Mouse (Mus musculus) neural tube, embryonic 15.5 days (tissue): Measurements from ENCODE around the gene Pla2g2f. TPM values are rescaled to one million over a fixed set of nuclear protein-coding genes. Genes with fewer than 3 reads are reported as not detected.

Experiments
- ATAC-seq: fragments of 200-750 bp; cut with Nextera tagmentation; 2 replicates; pipeline ENCODE4 v1.8.0; 2017; ENCODE audit warnings: mild to moderate bottlenecking, moderate TSS enrichment, moderate library complexity; ENCODE audit not compliant: low FRiP score
- H3K27ac ChIP-seq: fragments of 300-500 bp; sonication (generic); replicated peaks from 2 replicates; pipeline ENCODE4 v1.5.1; 2015; ENCODE audit warnings: mild to moderate bottlenecking, inconsistent platforms
- H3K27me3 ChIP-seq: fragments of 300-500 bp; sonication (generic); replicated peaks from 2 replicates; pipeline ENCODE4 v1.6.1; 2015; ENCODE audit warnings: inconsistent platforms
- H3K36me3 ChIP-seq: fragments of 300-500 bp; sonication (generic); 2 replicates; pipeline ENCODE4 v1.6.1; 2015; ENCODE audit warnings: inconsistent platforms
- H3K4me1 ChIP-seq: fragments of 300-500 bp; sonication (generic); 2 replicates; pipeline ENCODE4 v1.6.1; 2015; ENCODE audit warnings: inconsistent platforms
- H3K4me2 ChIP-seq: fragments of 300-500 bp; sonication (generic); 2 replicates; pipeline ENCODE4 v1.6.1; 2015; ENCODE audit warnings: inconsistent platforms, mild to moderate bottlenecking, moderate library complexity
- H3K4me3 ChIP-seq: fragments of 300-500 bp; sonication (generic); replicated peaks from 2 replicates; pipeline ENCODE4 v1.5.1; 2015; ENCODE audit warnings: mild to moderate bottlenecking, inconsistent platforms
- H3K9ac ChIP-seq: fragments of 300-500 bp; sonication (generic); replicated peaks from 2 replicates; pipeline ENCODE4 v1.6.1; 2015; ENCODE audit warnings: mild to moderate bottlenecking, inconsistent platforms
- H3K9me3 ChIP-seq: fragments of 300-500 bp; sonication (generic); replicated peaks from 2 replicates; pipeline ENCODE4 v1.6.1; 2016; ENCODE audit warnings: inconsistent platforms
- WGBS: fragments of 180-500 bp; shearing (Covaris S2); methylation state at CpG from one replicate; pipeline ENCODE4 v1.1.7; 2015; ENCODE audit warnings: mixed read lengths; 5-methylcytosine and 5-hydroxymethylcytosine counted together
- polyA plus RNA-seq: library from polyadenylated mRNA; unstranded; fragments of >200 nt; fragmentation: Nextera tagmentation; extraction: Ambion mirVana; gene quantifications from 2 replicates; pipeline ENCODE4 v1.2.1, GENCODE M21; 2015

Gene Pla2g2f
- polyA plus RNA-seq, 1 experiment from 2014 or later, result not detected

GRCm38 (mm10) chr4:138729018-138729703 is 28.3 kb downstream of the Pla2g2f start:
- H3K4me1 ChIP-seq, result peaks cover 16% of the 10 kb centered on the region
- no peak for ATAC-seq
- H3K27me3 ChIP-seq, result no peaks in the 10 kb centered on the region
- no peaks in the 10 kb centered on the region for H3K9me3 ChIP-seq
- H3K4me3 ChIP-seq, result no peak overlapping the region
- H3K36me3 ChIP-seq, result no peaks in the 10 kb centered on the region
- 30% methylated on average over 9 of the region's 9 CpGs for WGBS
- H3K9ac ChIP-seq, result no peak overlapping the region
- no peak overlapping the region for H3K4me2 ChIP-seq
- H3K27ac ChIP-seq, result no peak overlapping the region

- no peak overlapping the region for H3K4me3 ChIP-seq
- H3K27ac ChIP-seq, result no peak overlapping the region
- 83% methylated on average over 5 of the region's 5 CpGs for WGBS
- H3K9ac ChIP-seq, result no peak overlapping the region
- peaks cover 20% of the 10 kb centered on the region for H3K4me1 ChIP-seq
- H3K4me2 ChIP-seq, result no peak overlapping the region
- no peak for ATAC-seq
- H3K9me3 ChIP-seq, result no peaks in the 10 kb centered on the region
- no peaks in the 10 kb centered on the region for H3K36me3 ChIP-seq
- H3K27me3 ChIP-seq, result no peaks in the 10 kb centered on the region
These were observed 31.7 kb downstream of the Pla2g2f start for GRCm38 (mm10) chr4:138725751-138726150.

- Histone ChIP-seq H3K9ac (peak overlapping the region; percentile 40), H3K4me1 (peaks cover 20% of the 10 kb centered on the region), H3K27me3 (no peaks in the 10 kb centered on the region), H3K36me3 (no peaks in the 10 kb centered on the region), H3K4me2 (peak overlapping the region; percentile 63), H3K9me3 (no peaks in the 10 kb centered on the region), H3K4me3 (peak overlapping the region; percentile 32), H3K27ac (0 out of 2 replicates have a peak overlapping the region, but pooled peaks have one; percentile 20)
- 4% methylated on average over 13 of the region's 13 CpGs for WGBS
- ATAC-seq, result peak; percentile 79
These were observed 32.3 kb downstream of the Pla2g2f start for GRCm38 (mm10) chr4:138725127-138725461.

GRCm38 (mm10) chr4:138724354-138725126 is 32.9 kb downstream of the Pla2g2f start, which contains the start of gene Pla2g2c:
Gene Pla2g2c (plus strand): TSS chr4:138724792.
- Histone ChIP-seq H3K9me3 (no peaks in the 10 kb centered on the region), H3K4me3 (peak within 1 kb of the TSS; percentile 32), H3K27me3 (no peaks in the 10 kb centered on the region), H3K4me1 (peaks cover 20% of the 10 kb centered on the region), H3K36me3 (no peaks in the 10 kb centered on the region), H3K9ac (peak within 1 kb of the TSS; percentile 40), H3K4me2 (peak within 1 kb of the TSS; percentile 63), H3K27ac (0 out of 2 replicates have a peak within 1 kb of the TSS, but pooled peaks have one; percentile 20)
- 61% methylated on average over 18 of the region's 18 CpGs for WGBS
- 0 out of 2 replicates have a peak, but pooled peaks have one; percentile 18 for ATAC-seq

GRCm38 (mm10) chr4:138723493-138724281 is 33.7 kb downstream of the Pla2g2f start:
- WGBS, result 61% methylated on average over 15 of the region's 15 CpGs
- H3K9me3 ChIP-seq, result no peaks in the 10 kb centered on the region
- no peak overlapping the region for H3K9ac ChIP-seq
- H3K27ac ChIP-seq, result no peak overlapping the region
- no peak overlapping the region for H3K4me3 ChIP-seq
- peak overlapping the region; percentile 63; the same call in 1 of the 2 replicates for H3K4me2 ChIP-seq
- ATAC-seq, result no peak
- no peaks in the 10 kb centered on the region for H3K36me3 ChIP-seq
- H3K27me3 ChIP-seq, result no peaks in the 10 kb centered on the region
- peaks cover 20% of the 10 kb centered on the region for H3K4me1 ChIP-seq

GRCm38 (mm10) chr4:138719264-138719596 is 38.2 kb downstream of the Pla2g2f start:
- no peak for ATAC-seq
- H3K4me2 ChIP-seq, result no peak overlapping the region
- H3K36me3 ChIP-seq, result no peaks in the 10 kb centered on the region
- H3K27me3 ChIP-seq, result no peaks in the 10 kb centered on the region
- WGBS, result 77% methylated on average over 5 of the region's 5 CpGs
- no peak overlapping the region for H3K9ac ChIP-seq
- no peaks in the 10 kb centered on the region for H3K9me3 ChIP-seq
- H3K27ac ChIP-seq, result no peak overlapping the region
- H3K4me3 ChIP-seq, result no peak overlapping the region
- H3K4me1 ChIP-seq, result peaks cover 5% of the 10 kb centered on the region

- WGBS, result 82% methylated on average over 5 of the region's 5 CpGs
- no peak overlapping the region for H3K4me3 ChIP-seq
- H3K4me1 ChIP-seq, result no peaks in the 10 kb centered on the region
- H3K4me2 ChIP-seq, result no peak overlapping the region
- H3K9ac ChIP-seq, result no peak overlapping the region
- no peak for ATAC-seq
- no peak overlapping the region for H3K27ac ChIP-seq
- H3K9me3 ChIP-seq, result no peaks in the 10 kb centered on the region
- H3K27me3 ChIP-seq, result no peaks in the 10 kb centered on the region
- no peaks in the 10 kb centered on the region for H3K36me3 ChIP-seq
These were observed 38.7 kb downstream of the Pla2g2f start for GRCm38 (mm10) chr4:138718586-138719263.

- WGBS, result 92% methylated on average over 9 of the region's 9 CpGs
These were observed 40.7 kb downstream of the Pla2g2f start for GRCm38 (mm10) chr4:138716697-138717096.

GRCm38 (mm10) chr4:138714186-138714585 is 43.2 kb downstream of the Pla2g2f start:
- Histone ChIP-seq H3K4me1 (peaks cover 14% of the 10 kb centered on the region; the same call in 1 of the 2 replicates), H3K36me3 (no peaks in the 10 kb centered on the region), H3K4me2 (no peak overlapping the region), H3K9ac (no peak overlapping the region), H3K4me3 (no peak overlapping the region), H3K27me3 (no peaks in the 10 kb centered on the region), H3K27ac (no peak overlapping the region), H3K9me3 (no peaks in the 10 kb centered on the region)
- ATAC-seq, result no peak
- WGBS, result 75% methylated on average over 1 of the region's 1 CpGs

More at GRCm38 (mm10) chr4:138716697-138717096, 40.7 kb downstream of the Pla2g2f start:
- Histone ChIP-seq H3K36me3 (no peaks in the 10 kb centered on the region), H3K4me1 (no peaks in the 10 kb centered on the region), H3K9me3 (no peaks in the 10 kb centered on the region), H3K27ac (no peak overlapping the region), H3K4me3 (no peak overlapping the region), H3K9ac (no peak overlapping the region), H3K27me3 (no peaks in the 10 kb centered on the region), H3K4me2 (no peak overlapping the region)
- ATAC-seq, result no peak

GRCm38 (mm10) chr4:138712621-138713020 is 44.8 kb downstream of the Pla2g2f start:
- H3K4me2 ChIP-seq, result no peak overlapping the region
- H3K9me3 ChIP-seq, result no peaks in the 10 kb centered on the region
- WGBS, result 84% methylated on average over 8 of the region's 8 CpGs

GRCm38 (mm10) chr4:138712096-138712495 is 45.3 kb downstream of the Pla2g2f start:
- H3K27ac ChIP-seq, result no peak overlapping the region
- ATAC-seq, result no peak
- WGBS, result 90% methylated on average over 11 of the region's 11 CpGs
- no peak overlapping the region for H3K4me3 ChIP-seq
- no peak overlapping the region for H3K9ac ChIP-seq
- no peaks in the 10 kb centered on the region for H3K27me3 ChIP-seq
- H3K4me1 ChIP-seq, result peaks cover 14% of the 10 kb centered on the region; the same call in 1 of the 2 replicates
- no peak overlapping the region for H3K4me2 ChIP-seq
- H3K9me3 ChIP-seq, result no peaks in the 10 kb centered on the region
- no peaks in the 10 kb centered on the region for H3K36me3 ChIP-seq

More at GRCm38 (mm10) chr4:138712621-138713020, 44.8 kb downstream of the Pla2g2f start:
- H3K36me3 ChIP-seq, result no peaks in the 10 kb centered on the region
- no peak overlapping the region for H3K27ac ChIP-seq
- no peak overlapping the region for H3K4me3 ChIP-seq
- ATAC-seq, result no peak
- H3K27me3 ChIP-seq, result no peaks in the 10 kb centered on the region
- H3K9ac ChIP-seq, result no peak overlapping the region
- peaks cover 14% of the 10 kb centered on the region; the same call in 1 of the 2 replicates for H3K4me1 ChIP-seq
